Mouse (Mus musculus) layer of hippocampus, postnatal 14 days (tissue): ENCODE measurements around the gene Rbm43. TPM values are rescaled to one million over a fixed set of nuclear protein-coding genes. Genes with fewer than 3 reads are reported as not detected.
A peak's percentile ranks its signal among the peaks of the same experiment; 100 is the strongest.
"Not testable (repeated sequence)": the region's sequence is repeated elsewhere in the genome, so short reads cannot be mapped to it uniquely, and the experiment has no call there.

ENCODE experiments used
- DNase-seq, 2 experiments: peaks; one replicate each; pipeline ENCODE4 v3.0.0; 2021 to 2022; ENCODE audit warnings: low spot score in 2 of 2, mixed read lengths in 1 of 2
- total RNA-seq, 2 experiments: library from RNA; stranded (reverse); gene quantifications; 2 replicates each; pipeline ENCODE4 v1.2.3; 2021

Rbm43 gene
- total RNA-seq, 2 experiments from 2014 or later = 21.7 to 21.8 TPM

DNA sequence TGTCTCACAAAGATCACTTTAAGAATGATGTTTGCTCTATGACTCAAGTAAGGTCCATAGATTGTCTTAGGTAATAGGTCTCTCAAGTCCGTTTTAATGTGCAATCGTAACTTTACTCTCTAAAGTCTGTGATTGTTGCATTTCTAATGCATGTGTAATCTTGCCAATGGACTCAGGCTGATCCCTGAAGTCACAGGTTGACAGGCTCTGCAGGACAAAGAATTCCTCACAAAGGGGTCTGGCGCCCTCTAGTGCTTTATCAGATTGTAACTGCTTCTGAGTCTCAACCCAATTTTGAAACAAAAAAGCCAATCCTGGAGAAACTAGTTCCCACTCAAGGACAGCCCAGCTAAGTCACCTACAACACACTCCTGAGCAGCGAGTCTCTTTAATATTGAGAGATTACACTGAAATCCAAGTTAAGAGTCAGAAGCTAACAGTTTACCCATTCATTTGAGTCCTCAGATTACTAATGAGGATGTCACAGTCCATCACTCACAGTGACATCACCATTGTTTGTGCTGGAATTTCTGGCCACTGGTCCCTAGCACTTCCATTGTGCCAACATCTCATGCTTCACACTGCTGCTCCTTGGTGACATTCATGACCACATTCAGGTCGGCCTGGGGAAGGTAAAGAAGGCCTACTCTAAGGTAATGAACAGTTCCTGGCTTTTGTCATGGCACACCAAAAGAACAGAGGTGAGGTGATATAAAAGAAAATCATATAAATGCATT is 19.9 kb downstream of the Rbm43 start:
- DNase-seq = peak; percentile 75 to 87

DNA sequence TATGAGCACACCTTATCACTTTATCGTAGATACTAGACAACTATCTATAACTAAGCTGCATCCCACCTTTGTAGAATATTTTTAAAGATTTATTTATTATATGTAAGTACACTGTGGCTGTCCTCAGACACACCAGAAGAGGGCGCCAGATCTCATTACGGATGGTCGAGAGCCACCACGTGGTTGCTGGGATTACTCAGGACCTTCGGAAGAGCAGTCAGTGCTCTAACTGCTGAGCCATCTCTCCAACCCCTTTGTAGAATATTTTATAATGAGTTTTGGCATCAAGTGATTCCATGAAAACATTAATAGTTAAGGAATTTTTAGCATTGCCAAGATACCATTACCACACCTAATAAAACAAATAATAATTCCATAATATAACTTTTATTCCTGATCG is 20.4 kb downstream of the Rbm43 start:
- no peak for DNase-seq

DNA sequence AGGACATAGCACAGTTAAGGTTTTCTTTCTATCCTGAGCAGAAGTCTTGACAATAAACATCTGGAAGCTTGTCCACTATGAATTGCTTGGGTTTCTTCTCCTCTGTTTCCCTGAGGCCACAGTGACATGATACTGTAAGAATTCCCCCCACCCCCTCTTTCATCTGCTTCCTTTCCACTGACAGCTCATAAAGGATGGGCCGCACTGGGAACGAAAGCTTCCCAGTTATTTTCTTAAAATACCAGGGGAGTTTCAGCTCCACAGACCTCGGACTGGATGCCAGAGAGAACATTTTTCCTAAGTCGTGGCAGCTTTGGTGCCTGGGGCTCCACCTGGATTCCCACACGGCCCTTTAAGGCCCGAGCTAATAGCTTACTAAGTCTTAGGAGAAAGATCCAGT is 22.2 kb downstream of the Rbm43 start:
- DNase-seq = no peak

DNA sequence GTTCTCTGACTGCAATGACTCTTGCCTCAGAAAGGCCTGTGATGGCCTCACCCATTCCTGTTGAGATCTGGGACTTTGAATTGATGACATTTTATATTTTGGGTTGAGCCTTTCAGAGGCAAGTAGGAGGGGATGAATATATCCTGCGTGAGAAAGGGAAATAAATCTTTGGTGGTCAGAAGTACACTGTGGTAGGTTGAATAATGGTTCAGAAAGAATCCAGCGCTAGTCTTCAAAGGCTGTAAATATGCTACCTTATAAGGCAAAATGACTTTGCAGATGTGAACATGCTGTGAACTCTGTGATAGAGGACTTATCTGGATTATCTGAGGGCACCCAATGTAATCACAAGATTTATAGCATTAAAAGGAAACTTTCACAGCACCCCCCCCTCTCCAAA is 23.1 kb downstream of the Rbm43 start:
- DNase-seq = no peak

DNA sequence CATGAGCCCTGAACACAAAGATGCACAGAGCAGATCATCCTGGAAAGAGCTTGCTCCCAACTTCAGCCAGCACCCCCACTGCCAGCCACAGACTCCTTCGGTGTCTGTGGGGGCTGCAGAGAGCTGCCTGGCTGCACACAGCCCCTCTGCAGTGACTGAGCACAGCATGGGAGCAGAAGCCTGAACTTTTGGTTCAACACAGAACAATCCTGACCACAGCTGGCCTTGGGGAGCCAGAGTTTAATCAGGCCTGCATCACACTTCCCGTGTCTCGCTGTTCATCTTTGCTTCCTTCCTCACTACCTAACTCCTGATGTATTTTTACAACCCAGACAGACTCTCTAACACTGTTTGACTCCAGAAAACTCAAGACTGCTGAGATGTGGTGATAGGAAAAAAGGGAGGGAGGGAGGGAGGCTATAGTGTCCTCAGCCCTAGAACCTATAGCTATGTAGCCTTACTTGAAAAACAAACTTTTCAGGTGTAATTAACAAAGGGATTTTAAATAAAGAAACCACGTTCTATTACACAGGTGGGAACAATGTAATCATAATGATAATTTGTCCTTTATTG is 27.3 kb downstream of the Rbm43 start:
- DNase-seq = no peak

DNA sequence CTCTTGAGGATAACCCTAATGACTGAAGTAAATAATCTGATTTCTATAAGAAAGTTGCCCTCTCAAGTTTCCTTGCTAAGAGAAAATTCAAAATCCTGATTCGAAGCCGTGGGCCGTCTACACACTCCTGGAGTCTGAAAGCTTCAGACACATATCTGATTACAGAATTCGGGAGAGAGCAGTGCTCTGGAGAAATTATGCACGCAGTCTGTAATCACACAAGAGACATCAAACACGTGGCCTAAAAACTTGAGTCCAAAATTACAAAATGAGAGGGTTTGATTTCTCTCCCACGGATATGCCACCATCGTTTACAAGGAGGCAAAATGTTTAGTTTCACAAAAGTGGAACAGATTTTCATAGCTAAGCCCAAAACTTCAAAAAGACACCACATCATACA is 29.3 kb downstream of the Rbm43 start:
- no peak for DNase-seq

DNA sequence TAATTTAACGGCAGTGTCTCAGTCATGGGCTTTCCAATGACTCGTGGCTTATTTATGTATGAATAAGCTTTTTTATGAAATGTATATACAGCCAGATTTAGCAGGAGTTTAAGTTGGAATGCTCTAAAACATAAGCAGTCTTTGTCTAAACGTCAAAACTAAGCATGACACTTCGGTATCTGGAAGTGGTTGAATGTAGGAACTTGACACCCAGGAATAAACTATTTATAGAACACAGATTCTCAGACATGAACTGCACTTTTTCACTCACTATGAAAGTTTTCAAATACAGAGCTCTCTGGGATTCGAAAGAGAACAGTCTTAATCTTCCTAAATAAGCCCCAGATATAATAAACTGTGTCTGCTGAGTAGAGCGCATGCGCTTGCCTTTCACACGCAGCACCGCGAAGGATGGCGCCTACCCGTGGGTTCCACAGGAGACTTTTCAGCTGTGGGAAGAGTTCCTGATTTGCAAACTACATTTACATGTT is 42.5 kb downstream of the Rbm43 start:
- no peak for DNase-seq

DNA sequence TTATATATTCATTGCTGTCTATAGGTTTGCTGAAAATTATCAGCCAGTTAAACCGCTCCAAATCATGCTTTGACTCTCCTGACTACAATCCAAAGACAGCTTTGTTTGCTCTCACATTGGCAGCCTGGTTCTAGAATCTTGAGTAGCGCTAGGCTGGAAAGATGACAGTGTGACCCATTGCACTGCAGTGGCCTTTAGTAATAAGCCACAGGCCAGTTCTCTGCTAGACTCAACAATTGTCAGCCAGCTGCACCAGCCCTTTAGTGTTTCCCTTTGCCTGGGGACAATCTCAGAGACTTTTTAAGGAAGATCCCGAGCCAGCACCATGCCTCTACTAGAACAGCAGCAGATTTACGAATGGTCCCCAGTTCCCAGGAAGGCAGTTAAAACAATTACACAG is 44.0 kb downstream of the Rbm43 start:
- DNase-seq = no peak

DNA sequence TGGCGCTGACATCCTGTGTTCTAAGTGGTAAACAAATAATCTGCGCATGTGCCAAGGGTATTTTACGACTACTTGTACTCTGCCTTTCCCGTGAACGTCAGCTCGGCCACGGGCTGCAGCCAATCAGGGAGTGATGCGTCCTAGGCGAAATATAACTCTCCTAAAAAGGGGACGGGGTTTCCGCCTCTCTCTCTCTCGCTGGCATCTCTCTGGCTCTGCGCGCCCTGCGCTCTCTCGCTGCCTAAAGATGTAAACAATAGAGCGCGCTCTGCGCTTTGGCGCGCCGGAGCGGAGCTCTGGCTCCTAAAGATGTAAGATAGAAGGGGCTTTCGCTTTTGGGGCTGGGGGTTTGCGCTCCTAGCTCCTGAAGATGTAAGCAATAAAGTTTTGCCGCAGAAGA is 44.8 kb downstream of the Rbm43 start:
- DNase-seq = not testable (repeated sequence)

DNA sequence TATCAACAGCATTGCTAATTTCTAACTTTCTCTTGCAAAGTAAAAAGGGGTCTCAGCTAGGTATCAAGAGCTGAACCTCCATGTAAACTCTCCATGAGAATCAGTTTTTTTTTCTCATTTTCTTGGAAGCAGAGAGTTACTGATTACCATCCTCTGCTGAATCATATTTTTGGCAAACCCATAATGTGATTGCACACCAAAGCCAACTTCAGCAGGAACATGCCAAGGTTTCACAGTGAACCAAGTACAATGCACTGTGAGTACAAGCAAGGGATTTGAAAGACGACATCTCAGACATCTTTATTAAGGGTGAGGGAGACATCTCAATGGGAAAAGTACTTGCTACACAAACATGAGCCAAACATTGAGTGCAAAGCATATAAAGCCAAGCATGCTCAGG is 54.8 kb downstream of the Rbm43 start:
- peak in 1 of 2 experiments; percentile 22 for DNase-seq

Other genes starting within 250 kb of the Rbm43 start
- gene Nmi, start 38.3 kb upstream of the Rbm43 start, total RNA-seq = 1 to 10 TPM; 2.2 to 2.3 TPM
- gene Tnfaip6, start 102.8 kb upstream of the Rbm43 start, total RNA-seq = 1 to 10 TPM in 1 of 2 experiments, under 1 TPM in 1; 0.99 to 1.2 TPM
- 10 to 100 TPM; 20.8 to 24.3 TPM for gene Rif1, start 137.7 kb upstream of the Rbm43 start, total RNA-seq